Mouse (Mus musculus) ES-E14 (cell line): ENCODE measurements around the gene Filip1. TPM values are rescaled to one million over a fixed set of nuclear protein-coding genes. Genes with fewer than 3 reads are reported as not detected.

Source experiments
- DNase-seq: peaks from one replicate; pipeline ENCODE4 v3.0.0-alpha.2; 2013; ENCODE audit warnings: low read depth, low spot score
- H3K27ac ChIP-seq: 2 replicates; pipeline ENCODE4 v1.5.1; 2012; ENCODE audit warnings: low read depth, mild to moderate bottlenecking, low read length, moderate library complexity, mixed read lengths; ENCODE audit not compliant: poor library complexity, insufficient read depth, severe bottlenecking
- H3K36me3 ChIP-seq: 2 replicates; pipeline ENCODE4 v1.6.1; 2012; ENCODE audit warnings: mild to moderate bottlenecking, low read length, moderate library complexity, mixed read lengths; ENCODE audit not compliant: control insufficient read depth, poor library complexity, insufficient read depth, severe bottlenecking
- H3K4me1 ChIP-seq, 2 experiments: fragments of 150-350 bp in 1 of 2; sonication (generic) in 1 of 2; 2 replicates each; pipeline ENCODE4 v1.6.1; 2012; ENCODE audit warnings: low read length in 2 of 2, mild to moderate bottlenecking in 1 of 2, mixed read lengths in 1 of 2; ENCODE audit not compliant: control insufficient read depth in 2 of 2, insufficient read depth in 2 of 2, poor library complexity in 1 of 2
- H3K4me3 ChIP-seq, 2 experiments: fragments of 150-350 bp in 1 of 2; sonication (generic) in 1 of 2; 2 replicates each; pipeline ENCODE4 v1.5.1; 2012; ENCODE audit warnings: low read length in 2 of 2, low read depth in 1 of 2, mild to moderate bottlenecking in 1 of 2, mixed read lengths in 1 of 2; ENCODE audit not compliant: insufficient read depth in 1 of 2, poor library complexity in 1 of 2, severe bottlenecking in 1 of 2
- H3K9ac ChIP-seq: 2 replicates; pipeline ENCODE4 v1.6.1; 2012; ENCODE audit warnings: low read depth, mild to moderate bottlenecking, low read length, mixed read lengths; ENCODE audit not compliant: poor library complexity, insufficient read depth, severe bottlenecking
- H3K9me3 ChIP-seq: fragments of 150-350 bp; sonication (generic); 2 replicates; pipeline ENCODE4 v1.6.1; 2012; ENCODE audit warnings: low read depth, mild to moderate bottlenecking, low read length; ENCODE audit not compliant: control insufficient read depth, insufficient read depth
- CHD2 ChIP-seq: IDR thresholded peaks from 2 replicates; pipeline ENCODE4 v1.6.1; 2014; ENCODE audit warnings: mild to moderate bottlenecking, low read depth, low read length, inconsistent platforms
- HCFC1 ChIP-seq: IDR thresholded peaks from 2 replicates; pipeline ENCODE4 v1.6.1; 2012; ENCODE audit warnings: low read length, inconsistent platforms, borderline replicate concordance; ENCODE audit not compliant: insufficient read depth
- MAFK ChIP-seq: IDR thresholded peaks from 2 replicates; pipeline ENCODE4 v1.6.1; 2014; ENCODE audit warnings: mild to moderate bottlenecking, low read depth, low read length, inconsistent platforms; ENCODE audit not compliant: insufficient read depth
- ZC3H11A ChIP-seq: IDR thresholded peaks from 2 replicates; pipeline ENCODE4 v1.6.1; 2012; ENCODE audit warnings: low read depth, mild to moderate bottlenecking, inconsistent platforms, low read length, borderline replicate concordance
- ZNF384 ChIP-seq: IDR thresholded peaks from 2 replicates; pipeline ENCODE4 v1.6.1; 2012; ENCODE audit warnings: low read depth, low read length, inconsistent platforms
- in situ Hi-C, 2 experiments: fragments of 600-800 bp; cut with MboI; formaldehyde crosslinking; loops; one replicate each; pipeline ENCODE4 v1.15.1; 2025; ENCODE audit warnings: low sequenced_read_pairs in 2 of 2, inconsistent platforms in 1 of 2; ENCODE audit not compliant: unreplicated experiment in 2 of 2
- total RNA-seq: library from RNA; depleted of rRNA; stranded (reverse); fragments of 300-350 nt; gene quantifications from 2 replicates; pipeline ENCODE4 v1.2.3, GENCODE M21; 2012

The Filip1 gene
- total RNA-seq, 1 experiment, result 0.09 TPM

GRCm38 (mm10) chr9:80039296-80039815 lies 26.7 kb upstream of the Filip1 start:
- Histone ChIP-seq H3K36me3 (no peaks in the 10 kb centered on the region), H3K4me3 (no peak overlapping the region), H3K9ac (no peak overlapping the region), H3K9me3 (peaks cover 6% of the 10 kb centered on the region), H3K27ac (no peak overlapping the region), H3K4me1 (no peaks in the 10 kb centered on the region)
- no peak for TF ChIP-seq MAFK
- TF ChIP-seq CHD2, result no peak
- TF ChIP-seq HCFC1, result no peak
- no peak for TF ChIP-seq ZC3H11A
- TF ChIP-seq ZNF384, result no peak
- no peak for DNase-seq
- in situ Hi-C loops, result no loop called here

DNA sequence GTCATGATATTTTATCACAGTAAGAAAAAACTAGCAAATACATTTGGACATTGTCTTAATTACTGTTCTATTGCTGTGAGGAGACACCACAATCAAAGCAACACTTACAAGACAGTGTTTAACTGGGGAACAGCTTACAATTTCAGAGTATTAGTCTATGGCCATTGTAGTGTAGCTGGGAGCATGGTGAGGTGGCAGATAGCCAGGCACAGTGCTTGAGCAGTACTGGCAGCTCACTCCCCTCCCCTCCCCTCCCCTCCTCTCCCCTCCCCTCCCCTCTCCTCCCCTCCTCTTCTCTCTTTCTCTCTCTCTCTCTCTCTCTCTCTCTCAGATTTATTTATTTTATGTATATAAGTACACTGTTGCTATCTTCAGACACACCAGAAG lies 25.3 kb upstream of the Filip1 start:
- DNase-seq, result no peak
- no peak for TF ChIP-seq ZC3H11A
- no peak for TF ChIP-seq HCFC1
- TF ChIP-seq MAFK, result no peak
- TF ChIP-seq ZNF384, result no peak
- no peak for TF ChIP-seq CHD2
- no peak overlapping the region for H3K4me3 ChIP-seq
- peaks cover 4% of the 10 kb centered on the region for H3K9me3 ChIP-seq
- H3K4me1 ChIP-seq, result no peaks in the 10 kb centered on the region
- no peak overlapping the region for H3K9ac ChIP-seq
- H3K27ac ChIP-seq, result no peak overlapping the region
- in situ Hi-C loops, result no loop called here
- no peaks in the 10 kb centered on the region for H3K36me3 ChIP-seq

- DNase-seq, result no peak
- TF ChIP-seq ZC3H11A, result no peak
- TF ChIP-seq ZNF384, result no peak
- TF ChIP-seq CHD2, result no peak
- TF ChIP-seq HCFC1, result no peak
- TF ChIP-seq MAFK, result no peak
- H3K4me1 ChIP-seq, result no peaks in the 10 kb centered on the region
- H3K27ac ChIP-seq, result no peak overlapping the region
- H3K9me3 ChIP-seq, result peaks cover 4% of the 10 kb centered on the region
- H3K36me3 ChIP-seq, result no peaks in the 10 kb centered on the region
- H3K4me3 ChIP-seq, result no peak overlapping the region
- in situ Hi-C loops, result no loop called here
- no peak overlapping the region for H3K9ac ChIP-seq
Measured at GRCm38 (mm10) chr9:80037262-80037996, 24.8 kb upstream of the Filip1 start.

DNA sequence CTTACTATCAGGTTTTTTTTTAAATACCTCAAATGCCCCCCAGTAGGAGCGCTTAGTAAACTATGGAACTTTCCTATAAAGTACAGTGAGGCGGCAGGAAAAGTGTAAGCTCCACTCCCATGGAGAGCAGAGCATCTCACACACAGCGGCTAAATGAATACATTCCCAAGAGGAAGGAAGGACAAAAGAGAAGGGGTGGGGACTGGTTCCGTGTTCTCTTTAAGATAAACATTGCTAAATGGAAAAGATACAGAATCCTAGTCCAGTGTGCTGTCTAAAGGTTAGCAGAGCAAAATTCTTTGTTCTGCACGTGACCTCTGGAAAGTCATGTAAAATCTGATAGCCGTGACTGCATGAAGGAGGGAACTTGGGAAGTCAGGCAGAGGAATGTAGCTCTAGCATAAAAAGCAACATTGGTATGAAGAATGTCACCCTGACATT lies 13.9 kb upstream of the Filip1 start:
- H3K4me3 ChIP-seq, result no peak overlapping the region
- H3K4me1 ChIP-seq, result peaks cover 0 to 2% of the 10 kb centered on the region in 2 experiments; a peak in 1 of 4 replicates
- H3K9me3 ChIP-seq, result peaks cover 4% of the 10 kb centered on the region; the same call in 1 of the 2 replicates
- no peak overlapping the region for H3K27ac ChIP-seq
- no peaks in the 10 kb centered on the region for H3K36me3 ChIP-seq
- in situ Hi-C loops, result no loop called here
- no peak for TF ChIP-seq HCFC1
- TF ChIP-seq ZC3H11A, result no peak
- TF ChIP-seq CHD2, result no peak
- TF ChIP-seq MAFK, result no peak
- no peak for TF ChIP-seq ZNF384
- no peak overlapping the region for H3K9ac ChIP-seq
- DNase-seq, result no peak
